Mouse (Mus musculus) forebrain, embryonic 14.5 days (tissue): Measurements from ENCODE around the gene Galnt10. TPM values are rescaled to one million over a fixed set of nuclear protein-coding genes. Genes with fewer than 3 reads are reported as not detected.

Source experiments
- ATAC-seq: fragments of 200-750 bp; cut with Nextera tagmentation; 2 replicates; pipeline ENCODE4 v1.8.0; 2017; ENCODE audit warnings: mild to moderate bottlenecking, moderate library complexity
- DNase-seq: peaks from one replicate; pipeline ENCODE4 v3.0.0-alpha.2; 2015; ENCODE audit warnings: low spot score
- H3K27ac ChIP-seq: fragments of 300-500 bp; sonication (generic); 2 replicates; pipeline ENCODE4 v1.5.1; 2014; ENCODE audit warnings: low read depth, mild to moderate bottlenecking, control low read depth, low read length, moderate library complexity
- H3K27me3 ChIP-seq: fragments of 300-500 bp; sonication (generic); replicated peaks from 2 replicates; pipeline ENCODE4 v1.6.1; 2014; ENCODE audit warnings: low read length, control low read depth, mixed read lengths; ENCODE audit not compliant: control insufficient read depth, insufficient read depth
- H3K36me3 ChIP-seq: fragments of 300-500 bp; sonication (generic); 2 replicates; pipeline ENCODE4 v1.6.1; 2014; ENCODE audit warnings: low read length, control low read depth; ENCODE audit not compliant: control insufficient read depth, insufficient read depth
- H3K4me1 ChIP-seq: fragments of 300-500 bp; sonication (generic); 2 replicates; pipeline ENCODE4 v1.6.1; 2014; ENCODE audit warnings: antibody characterized with exemption, low read length, control low read depth; ENCODE audit not compliant: control insufficient read depth, insufficient read depth
- H3K4me2 ChIP-seq: fragments of 300-500 bp; sonication (generic); 2 replicates; pipeline ENCODE4 v1.6.1; 2014; ENCODE audit warnings: mild to moderate bottlenecking, control low read depth, low read length
- H3K4me3 ChIP-seq: fragments of 300-500 bp; sonication (generic); 2 replicates; pipeline ENCODE4 v1.5.1; 2014; ENCODE audit warnings: low read depth, low read length, control low read depth
- H3K9ac ChIP-seq: fragments of 300-500 bp; sonication (generic); 2 replicates; pipeline ENCODE4 v1.6.1; 2014; ENCODE audit warnings: mild to moderate bottlenecking, low read length, control low read depth, moderate library complexity
- H3K9me3 ChIP-seq: fragments of 300-500 bp; sonication (generic); replicated peaks from 2 replicates; pipeline ENCODE4 v1.6.1; 2016; ENCODE audit warnings: low read length, control low read depth, mixed read lengths; ENCODE audit not compliant: control insufficient read depth
- WGBS: fragments of 180-500 bp; shearing (Covaris S2); extraction: QIAGEN DNeasy Blood & Tissue Kit; methylation state at CpG from one replicate; pipeline ENCODE4 v1.1.7; 2014; 5-methylcytosine and 5-hydroxymethylcytosine counted together
- polyA plus RNA-seq: library from polyadenylated mRNA; unstranded; fragments of >200 nt; fragmentation: Nextera tagmentation; extraction: Ambion mirVana; gene quantifications from 2 replicates; pipeline ENCODE4 v1.2.1, GENCODE M21; 2014

Gene Galnt10
- polyA plus RNA-seq, 1 experiment from 2014 or later, result 6.1 TPM

- H3K27me3 ChIP-seq, result peaks cover 84% of the 10 kb centered on the region
- H3K9ac ChIP-seq, result no peak overlapping the region
- 0 out of 2 replicates have a peak, but pooled peaks cover 2% of the 10 kb centered on the region for H3K4me1 ChIP-seq
- H3K4me3 ChIP-seq, result no peak overlapping the region
- ATAC-seq (no peak), DNase-seq (no peak)
- 4% methylated on average over 9 of the region's 9 CpGs for WGBS
- H3K4me2 ChIP-seq, result no peak overlapping the region
- no peaks in the 10 kb centered on the region for H3K9me3 ChIP-seq
- H3K36me3 ChIP-seq, result no peaks in the 10 kb centered on the region
- H3K27ac ChIP-seq, result no peak overlapping the region
Measured at GRCm38 (mm10) chr11:57836401-57836800, 191.2 kb downstream of the Galnt10 start.

Other genes with a start within 250 kb of the Galnt10 start
- 73.6 and 76.3 TPM in 2 replicates for gene Fam114a2, start 126.8 kb upstream of the Galnt10 start, polyA plus RNA-seq
- gene Mfap3, start 126.8 kb upstream of the Galnt10 start, polyA plus RNA-seq, result 68.3 and 71.4 TPM in 2 replicates
- 7.8 and 8.5 TPM in 2 replicates for gene Sap30l, start 156.2 kb downstream of the Galnt10 start, polyA plus RNA-seq
- gene Hand1, start 187.4 kb downstream of the Galnt10 start, polyA plus RNA-seq, result not detected in 2 replicates